Mouse (Mus musculus) stomach, embryonic 14.5 days (tissue): Measurements from ENCODE around the gene Slc25a54. TPM values are rescaled to one million over a fixed set of nuclear protein-coding genes. Genes with fewer than 3 reads are reported as not detected.

Experiments
- ATAC-seq: fragments of 200-750 bp; cut with Nextera tagmentation; 2 replicates; pipeline ENCODE4 v1.8.0; 2017; ENCODE audit warnings: low read depth, moderate TSS enrichment; ENCODE audit not compliant: insufficient number of reproducible peaks, insufficient read depth, low FRiP score
- H3K27ac ChIP-seq: fragments of 300-500 bp; sonication (generic); 2 replicates; pipeline ENCODE4 v1.5.1; 2014; ENCODE audit warnings: mild to moderate bottlenecking, low read length, moderate library complexity, mixed read lengths
- H3K27me3 ChIP-seq: fragments of 300-500 bp; sonication (generic); 2 replicates; pipeline ENCODE4 v1.6.1; 2014; ENCODE audit warnings: low read length, control low read depth, mixed read lengths; ENCODE audit not compliant: control insufficient read depth, insufficient read depth
- H3K36me3 ChIP-seq: fragments of 300-500 bp; sonication (generic); 2 replicates; pipeline ENCODE4 v1.6.1; 2014; ENCODE audit warnings: mild to moderate bottlenecking, control low read depth, low read length, moderate library complexity, mixed read lengths; ENCODE audit not compliant: control insufficient read depth, insufficient read depth
- H3K4me1 ChIP-seq: fragments of 300-500 bp; sonication (generic); 2 replicates; pipeline ENCODE4 v1.6.1; 2014; ENCODE audit warnings: low read length, control low read depth, mixed read lengths; ENCODE audit not compliant: control insufficient read depth, insufficient read depth
- H3K4me2 ChIP-seq: fragments of 300-500 bp; sonication (generic); replicated peaks from 2 replicates; pipeline ENCODE4 v1.6.1; 2014; ENCODE audit warnings: low read depth, low read length, control low read depth
- H3K4me3 ChIP-seq: fragments of 300-500 bp; sonication (generic); 2 replicates; pipeline ENCODE4 v1.5.1; 2014; ENCODE audit warnings: low read depth, low read length, control low read depth
- H3K9ac ChIP-seq: fragments of 300-500 bp; sonication (generic); replicated peaks from 2 replicates; pipeline ENCODE4 v1.6.1; 2014; ENCODE audit warnings: low read depth, mild to moderate bottlenecking, control low read depth, low read length, moderate library complexity, mixed read lengths
- H3K9me3 ChIP-seq: fragments of 300-500 bp; sonication (generic); 2 replicates; pipeline ENCODE4 v1.6.1; 2016; ENCODE audit warnings: low read depth, low read length, control low read depth; ENCODE audit not compliant: control insufficient read depth
- WGBS: fragments of 180-500 bp; shearing (Covaris S2); extraction: QIAGEN DNeasy Blood & Tissue Kit; methylation state at CpG from one replicate; pipeline ENCODE4 v1.1.7; 2014; 5-methylcytosine and 5-hydroxymethylcytosine counted together
- microRNA-seq: library from miRNA; unstranded; fragments of <30 nt; microRNA quantifications from one replicate; pipeline ENCODE4, GENCODE M21; 2016
- polyA plus RNA-seq: library from polyadenylated mRNA; unstranded; fragments of >200 nt; fragmentation: Nextera tagmentation; extraction: Ambion mirVana; gene quantifications from 2 replicates; pipeline ENCODE4 v1.2.1, GENCODE M21; 2014

Slc25a54 gene
- polyA plus RNA-seq, 1 experiment from 2014 or later, result not detected

- no peaks in the 10 kb centered on the region for H3K9me3 ChIP-seq
- H3K4me2 ChIP-seq, result no peak overlapping the region
- H3K27me3 ChIP-seq, result no peaks in the 10 kb centered on the region
- no peaks in the 10 kb centered on the region for H3K4me1 ChIP-seq
- no peak overlapping the region for H3K4me3 ChIP-seq
- no peak overlapping the region for H3K9ac ChIP-seq
- H3K36me3 ChIP-seq, result peaks cover 18% of the 10 kb centered on the region
- no peak overlapping the region for H3K27ac ChIP-seq
- no peak for ATAC-seq
- 85% methylated on average over 2 of the region's 2 CpGs for WGBS
Observed at GRCm38 (mm10) chr3:109164088-109164487, 83.8 kb downstream of the Slc25a54 start.

DNA sequence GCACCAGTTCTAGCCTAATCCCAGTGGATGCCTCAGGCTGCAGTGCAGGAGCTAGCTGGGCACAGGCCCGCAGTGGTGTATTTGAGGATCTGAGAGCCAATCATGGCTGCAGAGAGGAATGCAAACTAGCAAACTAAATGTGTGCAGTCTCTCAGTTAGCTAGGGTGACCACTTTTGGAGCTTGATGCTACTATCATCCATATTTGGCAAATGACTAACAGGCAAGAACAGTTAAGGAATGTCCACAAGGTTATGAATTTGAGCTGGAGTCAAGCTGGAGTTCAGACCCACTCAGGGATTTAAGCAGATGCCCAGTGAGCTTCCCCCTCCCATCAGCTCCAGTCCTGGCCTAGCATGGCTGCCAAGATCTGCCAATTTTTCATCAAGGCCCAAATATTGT lies 84.4 kb downstream of the Slc25a54 start:
- WGBS, result 90% methylated on average over 1 of the region's 1 CpGs

DNA sequence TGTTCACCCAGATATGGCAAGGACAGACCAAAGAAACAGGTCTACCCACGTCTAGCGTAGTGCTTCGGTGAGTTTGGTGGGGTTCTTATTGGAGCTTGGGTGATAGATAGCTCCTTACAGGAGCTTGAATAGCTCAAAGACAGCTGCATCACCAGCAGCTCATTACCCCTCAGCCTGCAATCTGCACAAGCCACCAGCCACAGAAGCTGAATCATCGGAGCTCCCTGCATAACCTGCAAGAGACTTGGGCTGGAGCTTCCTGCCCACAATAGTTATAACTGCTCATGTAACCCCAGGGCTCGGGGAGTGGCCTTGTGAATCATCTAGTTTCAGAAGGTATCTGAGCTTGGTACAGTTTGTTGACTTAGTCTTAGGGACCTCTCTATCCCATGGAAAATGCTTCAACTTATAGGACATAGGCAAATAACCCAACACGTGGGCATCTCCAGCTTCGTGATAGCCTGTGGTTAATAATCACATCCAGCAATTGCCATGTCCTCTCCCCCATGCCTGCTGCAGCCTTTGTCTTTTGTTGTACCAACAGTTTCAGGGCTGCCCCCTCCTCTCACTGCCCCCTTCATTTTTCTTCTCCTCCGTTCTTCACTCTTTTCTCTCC lies 85.1 kb downstream of the Slc25a54 start:
- WGBS, result 83% methylated on average over 8 of the region's 8 CpGs
- Histone ChIP-seq H3K27me3 (no peaks in the 10 kb centered on the region), H3K9me3 (no peaks in the 10 kb centered on the region), H3K36me3 (peaks cover 12% of the 10 kb centered on the region), H3K27ac (no peak overlapping the region), H3K4me3 (no peak overlapping the region), H3K4me1 (no peaks in the 10 kb centered on the region), H3K9ac (no peak overlapping the region), H3K4me2 (no peak overlapping the region)
- no peak for ATAC-seq

More for the DNA sequence above, 84.4 kb downstream of the Slc25a54 start:
- Histone ChIP-seq H3K4me3 (no peak overlapping the region), H3K4me1 (no peaks in the 10 kb centered on the region), H3K9me3 (no peaks in the 10 kb centered on the region), H3K27me3 (no peaks in the 10 kb centered on the region), H3K9ac (no peak overlapping the region), H3K27ac (no peak overlapping the region), H3K36me3 (peaks cover 16% of the 10 kb centered on the region), H3K4me2 (no peak overlapping the region)
- ATAC-seq, result no peak; the same call in 1 of the 2 replicates

Small RNA genes within 50 kb of the gene (microRNA-seq; reads per million reads assigned to microRNA genes)
- not detected for gene Gm44384

Other genes starting within 250 kb of the Slc25a54 start
- gene Stxbp3, start 239.9 kb upstream of the Slc25a54 start, polyA plus RNA-seq, result 41.4 and 43.6 TPM in 2 replicates
- not detected in 2 replicates for gene Fndc7, start 190.5 kb upstream of the Slc25a54 start, polyA plus RNA-seq
- gene Prpf38b, start 168.7 kb upstream of the Slc25a54 start, polyA plus RNA-seq, result 73.7 and 77.1 TPM in 2 replicates
- 0.43 and 0.78 TPM in 2 replicates for gene Henmt1, start 140.6 kb upstream of the Slc25a54 start, polyA plus RNA-seq
- gene Gm9857, start 140.0 kb upstream of the Slc25a54 start, polyA plus RNA-seq, result not detected in 2 replicates
- gene Fam102b, start 52.9 kb upstream of the Slc25a54 start, polyA plus RNA-seq, result 18.0 and 19.5 TPM in 2 replicates
- 43.8 and 47.0 TPM in 2 replicates for gene Slc25a24, start 42.7 kb downstream of the Slc25a54 start, polyA plus RNA-seq